Mouse (Mus musculus) cerebellum, adult (tissue): ENCODE measurements around the gene Mthfsd.

Experiments used
- ATAC-seq: cut with Nextera tagmentation; 2 replicates; pipeline ENCODE4 v1.9.2; 2017; ENCODE audit warnings: mild to moderate bottlenecking, moderate library complexity, mixed read lengths; ENCODE audit not compliant: insufficient number of reproducible peaks, low FRiP score, low TSS enrichment

The Mthfsd gene

DNA sequence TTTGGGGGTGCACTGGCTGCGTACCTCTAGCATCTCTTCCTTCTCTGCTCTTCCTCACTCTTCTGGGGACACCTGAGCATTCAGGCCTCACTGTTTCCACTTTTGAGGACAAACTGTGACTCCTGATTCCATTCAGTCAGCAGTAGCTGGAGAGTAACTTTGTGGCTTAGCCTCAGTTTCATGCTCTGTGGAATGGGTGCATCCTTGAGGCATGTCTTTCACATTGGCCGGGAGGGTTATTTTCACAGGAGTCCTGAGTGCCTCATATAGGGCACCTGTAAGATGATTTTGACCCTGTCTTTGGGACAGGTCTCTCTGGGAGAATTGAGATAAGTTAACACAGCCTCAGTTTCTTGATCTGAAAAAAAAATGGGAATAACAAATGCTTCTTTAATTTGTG, 14.9 kb upstream of the Mthfsd start:
- no peak for ATAC-seq

DNA sequence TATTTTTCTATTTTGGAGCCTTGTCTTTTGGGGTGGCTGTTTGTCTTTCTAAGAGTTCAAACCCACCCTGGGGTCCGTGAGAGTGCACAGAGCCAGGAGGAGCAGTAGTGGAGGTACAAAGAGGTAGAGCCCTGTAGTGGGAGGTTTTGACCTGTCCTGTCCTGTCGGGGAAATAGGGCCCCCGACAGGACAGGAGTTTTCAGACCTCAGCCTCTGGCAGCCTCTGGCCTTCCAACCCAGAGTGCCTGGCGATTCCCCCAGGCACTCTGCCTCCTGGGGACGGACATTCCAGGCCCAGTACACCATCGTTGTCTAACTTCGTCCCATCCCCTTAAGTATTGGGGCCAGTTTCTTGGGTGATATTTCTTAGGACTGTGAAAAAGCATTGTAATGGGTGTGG, 14.2 kb upstream of the Mthfsd start:
- ATAC-seq: no peak

DNA sequence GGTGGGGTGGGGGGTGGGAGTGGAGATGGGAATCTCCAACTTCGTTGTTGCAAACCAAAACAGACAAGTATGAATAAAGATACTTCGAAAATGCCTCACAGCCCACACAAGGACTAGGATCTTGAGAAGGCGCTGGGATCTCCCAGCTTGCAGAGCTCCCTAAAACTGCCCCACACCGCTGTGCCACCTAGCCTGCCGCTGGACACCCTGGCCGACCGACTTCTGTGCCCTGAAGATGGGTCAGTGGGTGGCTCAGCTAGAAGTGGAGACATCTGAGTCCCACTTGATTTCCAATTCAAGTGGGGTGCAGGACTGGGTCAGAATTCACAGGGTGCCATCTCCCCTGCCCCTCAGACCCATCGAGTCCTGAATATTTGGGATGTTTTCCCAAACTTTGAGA, 13.5 kb upstream of the Mthfsd start:
- ATAC-seq: no peak

DNA sequence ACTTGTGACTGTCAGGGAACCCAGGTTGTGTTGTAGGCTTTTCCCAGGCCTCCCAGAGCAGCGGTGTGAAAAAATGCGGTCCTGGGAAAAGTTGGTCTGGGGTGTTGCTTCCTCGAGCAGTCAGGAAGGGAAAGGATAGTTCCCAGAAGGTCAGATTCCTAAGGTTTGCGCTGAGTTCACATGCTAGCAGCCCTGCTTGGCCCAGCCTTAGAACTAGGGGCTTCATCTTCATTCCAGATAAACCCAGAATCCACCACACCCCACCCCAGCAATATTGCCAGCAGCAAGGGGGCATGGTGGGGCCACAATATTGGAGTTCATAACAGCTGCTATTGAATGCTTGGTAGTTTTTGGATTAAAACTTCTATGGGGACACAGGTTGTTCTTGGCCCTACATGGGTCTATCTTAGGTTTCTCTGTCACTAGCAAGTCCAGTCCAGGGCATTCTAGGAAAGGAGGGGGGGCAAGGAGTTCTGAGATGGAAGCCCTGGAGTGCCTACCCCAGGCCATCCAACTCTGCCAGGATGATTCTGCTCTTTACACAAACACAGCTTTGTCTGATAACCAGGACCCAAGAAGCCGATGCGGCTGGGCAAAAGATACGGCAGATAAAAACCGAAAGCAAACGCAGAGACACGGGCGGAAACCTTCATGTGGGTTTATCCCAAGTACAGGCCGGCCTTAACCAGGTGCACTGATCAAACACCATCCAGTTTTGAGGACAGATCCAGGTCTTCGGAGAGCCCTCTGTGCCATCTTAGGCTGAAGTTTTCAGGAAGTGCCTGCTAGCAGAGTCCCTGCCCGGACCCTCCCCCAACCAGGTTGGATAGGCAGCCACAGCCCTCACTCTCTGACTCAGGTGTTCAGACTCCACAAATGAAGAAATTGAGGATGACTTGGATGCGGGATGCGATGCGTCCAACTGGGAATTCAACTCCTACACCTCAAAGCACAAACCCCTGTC, 12.5 kb upstream of the Mthfsd start:
- no peak for ATAC-seq

DNA sequence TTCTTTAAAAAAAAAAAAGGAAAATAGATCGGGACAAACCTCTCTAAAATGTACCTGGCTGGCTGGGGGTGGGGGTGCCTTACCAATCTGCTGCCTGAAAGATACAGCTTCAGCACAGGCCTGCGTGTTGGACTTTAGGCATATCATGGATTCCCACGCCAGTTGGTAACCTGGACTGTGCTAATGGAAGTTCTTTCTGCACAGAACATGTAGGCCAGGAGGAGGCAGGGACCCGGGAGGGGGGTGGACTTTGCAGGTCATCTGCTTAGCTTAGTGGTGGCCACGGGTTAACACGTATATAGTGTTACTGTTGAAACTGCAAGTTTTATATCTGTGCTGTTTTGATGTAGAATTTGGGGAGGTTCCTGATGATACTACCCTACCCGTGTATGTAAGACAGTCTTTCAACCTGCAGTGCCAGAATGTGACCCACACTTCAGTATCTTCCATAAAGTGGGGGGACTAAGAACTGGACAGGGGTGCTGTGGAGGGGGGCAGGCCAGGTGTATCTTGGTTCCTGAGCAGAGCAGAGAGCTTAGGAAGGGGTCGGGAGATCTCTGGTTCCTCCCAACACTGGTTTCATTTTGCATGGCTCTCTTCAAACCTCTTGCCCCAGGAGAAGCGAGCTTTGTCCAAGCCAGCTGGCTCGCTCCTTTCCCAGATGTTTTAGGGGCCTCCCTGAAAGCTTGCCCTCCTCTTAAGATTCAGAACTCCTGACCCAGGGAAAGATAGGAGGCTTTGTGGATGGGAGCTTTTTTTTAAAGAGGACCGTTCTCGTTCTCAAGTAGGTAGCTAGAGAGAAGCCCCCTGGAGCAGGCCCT, 11.7 kb upstream of the Mthfsd start:
- no peak for ATAC-seq

DNA sequence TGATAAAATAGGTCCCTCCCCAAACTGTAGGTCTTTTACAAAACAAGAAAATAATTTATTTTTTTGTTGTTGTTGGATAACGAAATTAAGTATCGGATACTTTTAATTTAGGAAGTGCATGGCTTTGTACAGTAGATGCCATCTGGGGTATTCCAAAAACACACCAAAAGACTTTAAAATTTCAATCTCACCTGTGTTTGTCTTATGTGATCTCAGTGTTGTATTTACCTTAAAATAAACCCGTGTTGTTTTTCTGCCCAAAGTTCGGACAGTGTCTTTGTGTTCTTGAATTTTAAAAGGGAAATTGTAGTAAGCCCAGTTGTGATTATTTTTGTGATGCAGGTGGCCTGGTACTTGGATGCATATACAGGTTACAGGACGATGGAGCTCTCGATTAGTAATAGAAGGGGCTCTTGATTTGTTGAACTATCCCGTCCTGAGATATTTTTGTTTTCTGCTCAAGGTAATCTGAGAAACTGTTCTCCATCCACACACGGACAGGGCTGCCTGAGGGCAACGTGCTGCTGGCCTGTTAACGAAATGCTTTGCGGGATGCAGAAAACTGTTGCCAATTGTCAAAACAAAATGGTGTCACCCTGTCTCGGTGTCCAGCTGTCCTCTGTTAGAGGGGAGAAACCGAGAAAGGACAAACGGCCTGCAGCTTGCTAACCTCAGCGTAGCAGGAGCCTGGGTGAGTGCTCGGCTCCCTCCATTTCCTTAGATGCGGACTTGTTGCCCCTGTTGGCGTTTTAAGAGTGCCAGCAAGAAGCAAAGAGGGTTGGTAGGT, 10.6 kb upstream of the Mthfsd start:
- no peak for ATAC-seq

DNA sequence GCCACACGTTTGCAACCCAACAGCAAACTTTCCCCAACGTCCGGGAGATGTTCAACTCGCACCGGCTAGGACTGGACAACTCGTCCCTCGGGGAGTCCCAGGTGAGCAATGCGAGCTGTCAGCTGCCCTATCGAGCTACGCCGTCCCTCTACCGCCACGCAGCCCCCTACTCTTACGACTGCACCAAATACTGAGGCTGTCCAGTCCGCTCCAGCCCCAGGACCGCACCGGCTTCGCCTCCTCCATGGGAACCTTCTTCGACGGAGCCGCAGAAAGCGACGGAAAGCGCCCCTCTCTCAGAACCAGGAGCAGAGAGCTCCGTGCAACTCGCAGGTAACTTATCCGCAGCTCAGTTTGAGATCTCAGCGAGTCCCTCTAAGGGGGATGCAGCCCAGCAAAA, 9.7 kb upstream of the Mthfsd start:
- ATAC-seq: no peak

DNA sequence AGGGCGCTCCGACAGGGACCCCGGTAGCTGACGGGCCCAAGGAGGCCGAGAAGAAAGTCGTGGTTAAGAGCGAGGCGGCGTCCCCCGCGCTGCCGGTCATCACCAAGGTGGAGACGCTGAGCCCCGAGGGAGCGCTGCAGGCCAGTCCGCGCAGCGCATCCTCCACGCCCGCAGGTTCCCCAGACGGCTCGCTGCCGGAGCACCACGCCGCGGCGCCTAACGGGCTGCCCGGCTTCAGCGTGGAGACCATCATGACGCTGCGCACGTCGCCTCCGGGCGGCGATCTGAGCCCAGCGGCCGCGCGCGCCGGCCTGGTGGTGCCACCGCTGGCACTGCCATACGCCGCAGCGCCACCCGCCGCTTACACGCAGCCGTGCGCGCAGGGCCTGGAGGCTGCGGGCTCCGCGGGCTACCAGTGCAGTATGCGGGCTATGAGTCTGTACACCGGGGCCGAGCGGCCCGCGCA, 9.0 kb upstream of the Mthfsd start:
- no peak for ATAC-seq

DNA sequence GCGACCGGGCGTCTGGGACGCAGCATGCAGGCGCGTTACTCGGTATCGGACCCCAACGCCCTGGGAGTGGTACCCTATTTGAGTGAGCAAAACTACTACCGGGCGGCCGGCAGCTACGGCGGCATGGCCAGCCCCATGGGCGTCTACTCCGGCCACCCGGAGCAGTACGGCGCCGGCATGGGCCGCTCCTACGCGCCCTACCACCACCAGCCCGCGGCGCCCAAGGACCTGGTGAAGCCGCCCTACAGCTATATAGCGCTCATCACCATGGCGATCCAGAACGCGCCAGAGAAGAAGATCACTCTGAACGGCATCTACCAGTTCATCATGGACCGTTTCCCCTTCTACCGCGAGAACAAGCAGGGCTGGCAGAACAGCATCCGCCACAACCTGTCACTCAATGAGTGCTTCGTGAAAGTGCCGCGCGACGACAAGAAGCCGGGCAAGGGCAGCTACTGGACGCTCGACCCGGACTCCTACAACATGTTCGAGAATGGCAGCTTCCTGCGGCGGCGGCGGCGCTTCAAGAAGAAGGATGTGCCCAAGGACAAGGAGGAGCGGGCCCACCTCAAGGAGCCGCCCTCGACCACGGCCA, 8.5 kb upstream of the Mthfsd start:
- no peak for ATAC-seq

DNA sequence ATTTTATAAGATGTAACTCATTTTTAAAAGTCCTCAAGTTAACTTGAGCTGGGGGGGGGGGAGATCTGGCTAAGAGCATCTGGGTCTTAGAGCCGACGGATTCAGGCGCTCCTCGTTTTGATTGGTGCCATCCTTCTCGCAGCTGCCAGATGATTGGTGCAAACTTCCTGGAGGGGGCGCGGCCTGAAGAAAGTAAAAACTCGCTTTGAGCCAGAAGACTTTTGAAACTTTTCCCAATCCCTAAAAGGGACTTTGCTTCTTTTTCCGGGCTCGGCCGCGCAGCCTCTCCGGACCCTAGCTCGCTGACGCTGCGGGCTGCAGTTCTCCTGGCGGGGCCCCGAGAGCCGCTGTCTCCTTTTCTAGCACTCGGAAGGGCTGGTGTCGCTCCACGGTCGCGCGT, 7.8 kb upstream of the Mthfsd start, which contains the start of gene Foxc2:
TSS of gene Foxc2 (plus strand) at position 224 of the 400 bp plus-strand sequence.
- no peak for ATAC-seq

DNA sequence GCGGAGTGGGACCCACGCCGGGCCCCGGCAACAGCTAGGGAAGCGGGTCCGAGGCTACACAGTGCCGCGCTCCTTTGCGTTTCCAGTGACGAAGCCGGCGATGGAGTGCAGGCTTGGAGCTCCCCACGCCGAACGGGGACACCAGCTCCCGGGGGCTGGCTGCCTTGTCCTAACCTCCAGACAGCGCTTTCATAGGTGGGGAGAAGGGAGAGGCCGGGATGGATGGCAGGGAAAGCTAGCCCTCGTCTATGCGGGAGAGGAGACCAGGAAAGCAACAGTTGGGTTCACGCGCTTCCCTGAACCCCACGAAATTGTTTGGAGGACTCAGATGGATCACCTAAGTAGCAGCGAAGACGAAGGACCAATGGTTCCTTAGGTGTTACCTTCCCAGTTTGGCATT, 6.9 kb upstream of the Mthfsd start:
- no peak for ATAC-seq

DNA sequence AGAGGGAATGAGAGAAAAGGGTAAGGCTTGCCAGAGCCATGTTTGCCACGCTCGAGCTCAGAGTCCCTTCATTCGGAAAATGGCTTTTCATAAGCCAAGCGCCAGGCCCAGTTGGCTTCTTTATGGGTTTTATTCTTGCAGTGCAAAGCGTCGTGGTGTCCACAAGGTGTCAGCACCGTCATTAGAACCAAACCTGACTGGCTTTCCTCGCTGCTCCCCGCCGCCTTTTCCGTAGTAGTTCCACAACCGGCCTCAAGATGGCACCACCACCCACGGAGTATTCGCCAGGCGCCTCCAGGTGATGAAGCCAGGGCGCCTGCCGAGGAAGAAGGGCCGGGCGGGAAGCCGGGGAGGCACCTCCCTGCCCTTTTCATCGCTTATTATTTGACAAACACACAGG, 5.1 kb upstream of the Mthfsd start:
- ATAC-seq: peak; percentile 69

DNA sequence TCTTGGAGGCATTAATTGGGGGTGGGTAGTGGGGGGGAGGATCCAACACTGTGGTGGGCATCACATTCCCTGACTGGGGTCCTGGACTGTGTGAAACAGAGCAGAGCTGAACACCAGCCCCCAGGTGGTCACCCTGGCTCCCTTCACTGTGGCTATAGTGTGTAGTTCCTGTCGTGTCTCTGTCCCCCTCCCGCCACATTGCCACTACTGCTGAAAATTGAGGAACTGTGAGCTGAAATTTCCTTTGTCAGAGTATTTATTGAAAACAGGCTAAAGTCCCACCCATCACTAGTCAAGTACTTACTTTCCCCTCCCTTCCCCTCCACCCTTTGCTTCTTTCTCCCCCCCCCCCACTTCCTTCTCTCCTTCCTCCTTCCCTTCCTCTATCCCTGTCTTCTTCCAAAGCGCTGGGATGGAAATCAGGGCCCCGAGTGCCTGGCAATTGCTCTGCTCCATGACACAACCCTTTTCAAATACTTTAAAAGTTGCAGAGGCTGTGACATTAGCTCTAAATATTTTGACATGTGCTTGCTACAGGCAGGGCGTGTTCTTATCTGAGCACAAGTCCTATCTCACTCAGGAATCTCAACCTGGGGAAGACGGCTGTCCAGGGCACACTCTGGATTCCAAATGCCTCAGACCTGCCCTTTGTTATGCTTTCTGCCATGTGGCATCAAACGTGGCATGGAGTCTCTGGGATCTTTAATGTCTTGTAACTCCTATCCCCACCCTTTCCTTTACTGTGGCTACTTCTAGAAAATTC, 3.1 kb upstream of the Mthfsd start:
- ATAC-seq: no peak

DNA sequence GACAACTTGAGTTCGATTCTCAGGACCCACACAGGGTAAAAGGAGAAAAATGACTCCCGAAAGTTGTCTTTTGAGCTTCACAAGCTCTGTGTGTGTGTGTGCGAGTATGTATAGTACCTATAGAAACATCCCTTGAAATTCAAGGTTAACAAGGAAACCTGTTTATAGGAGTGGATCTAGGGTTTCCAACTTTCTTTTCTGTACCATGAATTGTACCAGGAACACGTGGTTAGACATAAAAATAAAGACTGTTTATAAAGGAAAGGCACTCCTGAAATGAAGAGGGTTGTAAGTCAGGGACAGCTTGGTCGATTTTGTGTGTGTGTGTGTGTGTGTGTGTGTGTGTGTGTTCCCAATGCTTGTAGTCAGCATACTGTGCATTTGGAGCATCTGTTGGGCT, 465 bp upstream of the Mthfsd start:
- no peak for ATAC-seq

DNA sequence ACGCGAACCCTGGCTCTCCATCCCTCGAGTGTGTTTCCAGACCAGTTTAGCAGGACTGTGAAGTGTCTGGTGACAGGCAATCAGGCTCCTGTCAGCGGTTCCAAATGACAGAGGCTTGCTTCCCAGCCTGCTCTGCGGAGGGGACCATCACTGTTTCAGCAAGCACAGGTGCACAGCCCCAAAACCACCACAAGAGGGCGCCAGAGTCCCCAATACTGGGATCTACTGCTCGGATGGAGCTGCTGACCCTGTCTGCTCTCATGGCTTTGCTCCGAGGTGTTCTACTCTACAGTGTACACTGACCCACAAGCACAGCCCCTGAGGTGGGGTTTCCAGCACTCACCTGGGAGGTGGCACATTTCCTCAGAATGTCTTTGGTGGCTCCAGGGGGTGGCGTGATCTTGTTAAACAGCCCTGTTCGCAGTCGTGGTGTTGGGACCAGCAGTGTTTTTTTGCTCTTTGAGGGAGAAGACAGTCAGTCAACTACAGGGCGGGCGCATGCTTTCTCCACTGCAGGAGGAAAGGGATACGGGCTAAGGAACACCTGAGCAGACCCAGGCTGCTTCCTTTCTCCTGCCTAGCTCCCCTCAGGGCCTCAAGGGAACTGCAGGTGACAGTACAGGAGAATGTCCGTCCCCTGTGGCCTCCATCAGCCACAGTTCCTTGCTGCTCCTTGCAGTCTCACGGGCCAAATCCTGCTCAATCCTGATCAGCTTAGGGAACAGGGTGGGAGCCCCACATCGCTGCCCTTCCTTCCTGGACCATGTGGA, 4.0 kb downstream of the Mthfsd start:
- ATAC-seq: peak; percentile 24; the same call in 1 of the 2 replicates

DNA sequence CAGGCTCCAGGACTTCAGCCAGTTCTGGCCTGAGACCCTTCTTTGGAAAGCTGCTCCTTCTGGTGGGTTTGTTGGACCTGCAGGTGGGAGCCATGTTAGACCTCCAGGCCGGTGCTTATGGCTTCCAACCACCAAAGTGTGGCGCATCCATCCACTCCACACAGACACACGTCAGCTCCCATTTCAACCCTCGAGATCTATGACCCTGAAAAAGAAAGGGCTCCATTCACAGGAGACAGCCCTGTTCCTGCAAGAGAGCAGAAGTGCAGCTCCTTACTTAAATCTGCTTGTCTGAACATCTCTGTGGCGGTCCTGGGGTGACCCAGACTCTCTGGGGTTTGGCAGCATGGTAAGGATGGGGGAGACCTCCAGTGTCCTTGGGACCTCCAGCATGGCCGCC, 14.7 kb downstream of the Mthfsd start:
- ATAC-seq: no peak

DNA sequence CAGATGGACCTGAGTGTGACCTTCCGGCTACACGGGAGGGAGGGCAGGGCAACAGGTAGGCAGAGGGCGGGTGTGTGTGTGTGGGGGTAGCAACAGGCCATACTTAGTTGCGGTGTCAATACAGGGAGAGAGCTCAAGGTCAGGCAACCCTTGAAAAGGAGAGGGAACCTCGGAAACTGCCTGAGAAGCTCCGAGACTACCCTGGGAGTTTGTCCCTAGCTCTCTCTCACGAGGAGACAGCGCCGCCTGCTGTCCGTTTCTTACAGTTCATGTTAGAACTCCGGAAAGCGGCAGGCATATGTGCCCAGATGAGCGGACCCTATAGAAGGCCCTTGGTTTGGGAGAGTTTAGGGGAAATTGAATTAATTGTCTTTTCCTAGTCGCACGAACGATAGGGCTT, 15.6 kb downstream of the Mthfsd start:
- peak; percentile 56; the same call in 1 of the 2 replicates for ATAC-seq

DNA sequence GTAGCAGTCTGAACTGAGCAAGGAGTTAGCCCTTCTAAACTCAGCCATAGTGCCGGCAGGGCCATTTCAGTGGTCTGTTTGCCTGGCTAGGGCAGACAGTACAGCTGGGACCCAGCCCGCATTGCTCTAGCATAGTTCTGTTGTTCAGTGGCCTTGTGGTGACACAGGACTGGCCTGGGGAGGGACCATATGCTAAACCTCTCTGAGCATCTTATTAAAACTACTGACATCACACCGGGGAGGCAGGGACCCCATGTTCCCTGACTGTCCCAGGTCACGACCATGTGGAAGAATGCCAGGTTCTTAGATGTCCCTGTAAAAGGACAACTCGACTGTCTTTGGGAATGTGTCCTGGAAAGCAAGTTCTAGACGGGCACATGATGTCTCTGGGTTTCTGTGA, 16.1 kb downstream of the Mthfsd start:
- ATAC-seq: no peak

DNA sequence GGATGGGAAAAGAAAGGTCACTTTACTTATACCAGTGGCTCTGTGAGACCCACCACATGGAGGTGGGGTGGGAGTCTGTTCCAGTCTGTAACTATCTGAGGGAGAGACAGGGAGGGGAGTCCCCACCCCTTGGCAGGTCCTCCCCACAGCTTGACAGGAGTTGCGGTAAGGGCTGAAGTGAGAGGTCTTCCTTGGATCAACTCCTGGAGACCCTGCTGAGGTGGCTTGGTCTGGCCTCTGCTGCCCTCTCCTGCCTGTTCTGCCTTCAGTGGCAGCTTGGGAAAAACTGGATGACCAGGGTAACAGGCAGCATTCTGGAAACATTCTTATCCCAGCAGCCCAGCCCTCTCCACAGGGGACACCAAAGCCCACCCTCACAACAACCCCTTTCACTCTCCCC, 17.5 kb downstream of the Mthfsd start:
- no peak for ATAC-seq
